Mouse (Mus musculus) small intestine, adult 2 months (tissue): Measurements from ENCODE around the gene Lcorl.

ENCODE experiments used
- CTCF ChIP-seq: fragments of 200-500 bp; IDR thresholded peaks from 2 replicates; pipeline ENCODE4 v1.5.1; 2012; ENCODE audit warnings: low read depth, mild to moderate bottlenecking, control low read depth, inconsistent platforms, low read length, moderate library complexity, mixed read lengths; ENCODE audit not compliant: insufficient replicate concordance, insufficient read length; ENCODE audit errors: extremely low read depth
- POLR2A ChIP-seq: fragments of 200-500 bp; IDR thresholded peaks from 2 replicates; pipeline ENCODE4 v1.6.1; 2012; ENCODE audit warnings: low read depth, mild to moderate bottlenecking, control low read depth, inconsistent platforms, low read length, moderate library complexity

DNA sequence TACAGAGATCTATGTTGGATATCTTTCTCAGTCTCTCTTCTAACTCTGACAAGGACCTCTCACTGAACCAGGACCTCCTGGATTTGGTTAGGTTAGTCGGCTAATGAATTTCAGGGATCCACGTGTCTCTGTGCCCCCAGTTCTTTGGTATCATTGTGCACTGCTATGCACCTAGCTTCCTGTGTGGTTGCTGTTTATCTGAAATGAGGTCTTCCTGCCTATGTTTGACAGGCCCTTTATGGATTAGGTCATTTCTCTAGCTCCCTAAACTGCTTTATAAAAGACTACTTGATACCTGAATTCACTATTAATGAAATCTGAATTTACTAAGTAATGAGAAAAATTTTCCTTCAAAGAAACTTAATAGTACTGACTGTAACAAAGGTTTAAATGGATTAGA lies 166.6 kb downstream of the Lcorl start:
- no peak for TF ChIP-seq CTCF
- TF ChIP-seq POLR2A: no peak
